In the genomic region with DNA sequence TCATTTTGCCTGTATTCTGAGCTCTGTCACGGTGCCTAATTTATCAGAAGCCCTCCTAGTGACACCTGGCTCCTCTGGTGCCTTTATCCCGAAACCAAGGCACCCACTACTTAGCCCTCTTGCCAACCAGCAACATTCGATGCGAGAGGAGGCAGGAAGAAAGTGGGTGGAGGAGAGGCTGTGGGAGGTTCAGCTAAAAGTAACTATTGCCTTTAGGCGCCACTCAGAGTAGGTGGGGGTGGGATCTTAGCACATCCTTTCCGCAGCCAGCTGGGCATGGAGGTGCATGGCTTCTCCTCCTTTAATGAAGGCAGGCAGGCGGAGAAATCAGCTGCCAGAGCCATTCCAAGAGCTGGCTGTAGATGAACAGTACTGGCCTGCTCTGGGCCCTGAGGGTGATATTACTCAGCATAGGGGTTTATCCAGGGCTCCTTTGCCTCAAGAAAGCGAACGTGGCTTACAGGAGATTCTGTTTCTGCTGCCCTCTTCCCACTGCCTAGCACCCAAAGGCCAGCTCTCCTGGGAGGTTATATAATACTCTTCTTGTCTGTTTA, we compare ENCODE assay signal across 16 mouse cellular contexts. TPM values are rescaled to one million over a fixed set of nuclear protein-coding genes. Genes with fewer than 3 reads are reported as not detected.
DNase-seq lines count a peak whose midpoint lies in the region; ATAC-seq lines count a peak whose summit lies in the region.
"Had no signal": no experiment of that assay in that cellular context is flagged by ENCODE, and none has a peak within 500 bp of the region (broad histone marks: within the 10 kb centered on the region; RNA-seq: fewer than 3 reads in every experiment).

No protein-coding gene starts in this region.

- H3K36me3 ChIP-seq in midbrain, embryonic 14.5 days (ENCODE audit: control insufficient read depth, insufficient read depth, low read length): no peaks in the 10 kb centered on the region
- H3K36me3 ChIP-seq in liver, embryonic 11.5 days (ENCODE audit: control insufficient read depth, insufficient read depth, low read length): no peaks in the 10 kb centered on the region
- H3K36me3 ChIP-seq: embryonic facial prominence, embryonic 15.5 days; intestine, embryonic 15.5 days; stomach, embryonic 15.5 days had no signal

- no peak overlapping the region for H3K27ac ChIP-seq in midbrain, embryonic 14.5 days (replicated peaks; ENCODE audit: low read depth, low read length)
- H3K27ac ChIP-seq in liver, embryonic 11.5 days (ENCODE audit: low read depth, low read length): no peak overlapping the region
- H3K27ac ChIP-seq: embryonic facial prominence, embryonic 15.5 days; intestine, embryonic 15.5 days; kidney, postnatal 0 days; stomach, embryonic 15.5 days had no signal

- H3K9me3 ChIP-seq in midbrain, embryonic 14.5 days (ENCODE audit: control insufficient read depth, low read length): no peaks in the 10 kb centered on the region
- no peaks in the 10 kb centered on the region for H3K9me3 ChIP-seq in liver, embryonic 11.5 days (ENCODE audit: control insufficient read depth, low read length)
- H3K9me3 ChIP-seq: embryonic facial prominence, embryonic 15.5 days; intestine, embryonic 15.5 days; stomach, embryonic 15.5 days had no signal

- ATAC-seq in midbrain, embryonic 14.5 days (ENCODE audit: low FRiP score, low TSS enrichment): no peak
- no peak for ATAC-seq in liver, embryonic 11.5 days (replicated peaks; ENCODE audit: low FRiP score)
- ATAC-seq: intestine, embryonic 15.5 days; lung, postnatal 0 days had no signal

- H3K4me1 ChIP-seq in midbrain, embryonic 14.5 days (ENCODE audit: control insufficient read depth, insufficient read depth, low read length): peaks cover 16% of the 10 kb centered on the region; the same call in 1 of the 2 replicates
- H3K4me1 ChIP-seq in liver, embryonic 11.5 days (replicated peaks; ENCODE audit: control insufficient read depth, insufficient read depth, low read length): no peaks in the 10 kb centered on the region
- H3K4me1 ChIP-seq: embryonic facial prominence, embryonic 15.5 days; intestine, embryonic 15.5 days; stomach, embryonic 15.5 days had no signal

- no peak overlapping the region for H3K4me3 ChIP-seq in midbrain, embryonic 14.5 days (replicated peaks; ENCODE audit: low read depth, low read length)
- H3K4me3 ChIP-seq in liver, embryonic 11.5 days (ENCODE audit: low read depth, low read length): no peak overlapping the region
- H3K4me3 ChIP-seq: embryonic facial prominence, embryonic 15.5 days; intestine, embryonic 15.5 days; stomach, embryonic 15.5 days had no signal

- H3K9ac ChIP-seq in midbrain, embryonic 14.5 days (replicated peaks; ENCODE audit: low read length): no peak overlapping the region
- H3K9ac ChIP-seq in liver, embryonic 11.5 days (ENCODE audit: low read depth, low read length): no peak overlapping the region
- H3K9ac ChIP-seq: embryonic facial prominence, embryonic 15.5 days; intestine, embryonic 15.5 days; stomach, embryonic 15.5 days had no signal

- no peaks in the 10 kb centered on the region for H3K27me3 ChIP-seq in midbrain, embryonic 14.5 days (ENCODE audit: control insufficient read depth, insufficient read depth, low read length)
- H3K27me3 ChIP-seq in liver, embryonic 11.5 days (replicated peaks; ENCODE audit: control insufficient read depth, insufficient read depth, low read length): peaks cover 7% of the 10 kb centered on the region; the same call in 1 of the 2 replicates
- H3K27me3 ChIP-seq: CH12.LX; intestine, embryonic 15.5 days; stomach, embryonic 15.5 days had no signal

- DNase-seq in frontal cortex, adult 2 months (ENCODE audit: extremely low spot score in 1 of 2, low spot score in 1 of 2): peak; percentile 15 to 45
- no peak for DNase-seq in frontal cortex, postnatal 14 days (ENCODE audit: low spot score in 2 of 2)
- DNase-seq in ZHBTc4 (ENCODE audit: low read depth, low spot score): peak; percentile 4
- peak; percentile 42 to 55 for DNase-seq in cerebellum, postnatal 10 days
- peak; percentile 34 for DNase-seq in midbrain, embryonic 14.5 days
- DNase-seq in urinary bladder, postnatal 14 days (ENCODE audit: low spot score): no peak
- DNase-seq in liver, embryonic 11.5 days (ENCODE audit: low spot score): no peak
- no peak for DNase-seq in thymus, postnatal 0 days (ENCODE audit: low spot score)
- DNase-seq: adrenal gland, postnatal 25 days; heart, postnatal 36 days had no signal

- WGBS in midbrain, embryonic 14.5 days: 31% methylated on average over 9 of the region's 9 CpGs
- WGBS in liver, embryonic 11.5 days: 48% methylated on average over 9 of the region's 9 CpGs

- H3K4me2 ChIP-seq in midbrain, embryonic 14.5 days (ENCODE audit: low read length): no peak overlapping the region
- H3K4me2 ChIP-seq in liver, embryonic 11.5 days: no peak overlapping the region
- H3K4me2 ChIP-seq: embryonic facial prominence, embryonic 15.5 days; intestine, embryonic 15.5 days; stomach, embryonic 15.5 days had no signal

RNA-seq across cellular contexts. Expression of a gene that starts 39.7 kb away (rescaled TPM):
- polyA plus RNA-seq in frontal cortex, adult 2 months (2012; rRNA removed): 165 and 177 TPM in 2 replicates
- polyA plus RNA-seq in midbrain, embryonic 14.5 days (2014; fragmentation: Nextera tagmentation; extraction: Ambion mirVana): 39.4 and 55.1 TPM in 2 replicates
- polyA plus RNA-seq in liver, embryonic 11.5 days (2014; fragmentation: Nextera tagmentation; extraction: Ambion mirVana): 3.6 and 4.5 TPM in 2 replicates
- polyA plus RNA-seq in thymus, postnatal 0 days (2015; fragmentation: Nextera tagmentation; extraction: Ambion mirVana): 2.2 and 2.3 TPM in 2 replicates

Comparison
In these comparisons a context has a peak if more than half of its experiments do, and no peak if none do; other contexts are left out.
1. DNase-seq: peak in frontal cortex, adult 2 months (2 of 2), ZHBTc4 (single experiment), cerebellum, postnatal 10 days (2 of 2) and midbrain, embryonic 14.5 days (single experiment); none in frontal cortex, postnatal 14 days (0 of 2), urinary bladder, postnatal 14 days (single experiment), liver, embryonic 11.5 days (single experiment) and thymus, postnatal 0 days (single experiment).